Mouse (Mus musculus) forebrain, embryonic 15.5 days (tissue): ENCODE data around the gene Pkd1l1. TPM values are rescaled to one million over a fixed set of nuclear protein-coding genes. Genes with fewer than 3 reads are reported as not detected.

Experiments
- ATAC-seq: fragments of 200-750 bp; cut with Nextera tagmentation; replicated peaks from 2 replicates; pipeline ENCODE4 v1.8.0; 2017; ENCODE audit warnings: mild to moderate bottlenecking, moderate TSS enrichment, moderate library complexity
- H3K27ac ChIP-seq: fragments of 300-500 bp; sonication (generic); replicated peaks from 2 replicates; pipeline ENCODE4 v1.5.1; 2015; ENCODE audit warnings: mild to moderate bottlenecking, inconsistent platforms
- H3K27me3 ChIP-seq: fragments of 300-500 bp; sonication (generic); 2 replicates; pipeline ENCODE4 v1.6.1; 2015; ENCODE audit warnings: inconsistent platforms
- H3K36me3 ChIP-seq: fragments of 300-500 bp; sonication (generic); 2 replicates; pipeline ENCODE4 v1.6.1; 2015; ENCODE audit warnings: mild to moderate bottlenecking, inconsistent platforms
- H3K4me1 ChIP-seq: fragments of 300-500 bp; sonication (generic); 2 replicates; pipeline ENCODE4 v1.6.1; 2015; ENCODE audit warnings: inconsistent platforms
- H3K4me2 ChIP-seq: fragments of 300-500 bp; sonication (generic); replicated peaks from 2 replicates; pipeline ENCODE4 v1.6.1; 2015; ENCODE audit warnings: mild to moderate bottlenecking, inconsistent platforms
- H3K4me3 ChIP-seq: fragments of 300-500 bp; sonication (generic); 2 replicates; pipeline ENCODE4 v1.5.1; 2015; ENCODE audit warnings: mild to moderate bottlenecking, inconsistent platforms
- H3K9ac ChIP-seq: fragments of 300-500 bp; sonication (generic); replicated peaks from 2 replicates; pipeline ENCODE4 v1.6.1; 2015; ENCODE audit warnings: mild to moderate bottlenecking, inconsistent platforms
- H3K9me3 ChIP-seq: fragments of 300-500 bp; sonication (generic); 2 replicates; pipeline ENCODE4 v1.6.1; 2016; ENCODE audit warnings: inconsistent platforms
- WGBS: fragments of 180-500 bp; shearing (Covaris S2); methylation state at CpG from one replicate; pipeline ENCODE4 v1.1.7; 2015; ENCODE audit warnings: mixed read lengths; 5-methylcytosine and 5-hydroxymethylcytosine counted together
- polyA plus RNA-seq: library from polyadenylated mRNA; unstranded; fragments of >200 nt; fragmentation: Nextera tagmentation; extraction: Ambion mirVana; gene quantifications from 2 replicates; pipeline ENCODE4 v1.2.1, GENCODE M21; 2015

The Pkd1l1 gene
- polyA plus RNA-seq, 1 experiment from 2014 or later: 0.27 TPM

- H3K9me3 ChIP-seq: no peaks in the 10 kb centered on the region
- no peak overlapping the region; the same call in 1 of the 2 replicates for H3K4me2 ChIP-seq
- H3K4me1 ChIP-seq: peaks cover 4% of the 10 kb centered on the region
- H3K9ac ChIP-seq: no peak overlapping the region
- no peaks in the 10 kb centered on the region for H3K36me3 ChIP-seq
- H3K4me3 ChIP-seq: no peak overlapping the region
- H3K27ac ChIP-seq: 0 out of 2 replicates have a peak overlapping the region, but pooled peaks have one; percentile 31
- 47% methylated on average over 8 of the region's 8 CpGs for WGBS
- ATAC-seq: peak; percentile 97
- H3K27me3 ChIP-seq: no peaks in the 10 kb centered on the region
Observed at GRCm38 (mm10) chr11:8916081-8916671, 56.9 kb downstream of the Pkd1l1 start.

- Histone ChIP-seq H3K4me1 (no peaks in the 10 kb centered on the region), H3K27ac (no peak overlapping the region), H3K9me3 (no peaks in the 10 kb centered on the region), H3K27me3 (no peaks in the 10 kb centered on the region), H3K9ac (no peak overlapping the region), H3K36me3 (no peaks in the 10 kb centered on the region), H3K4me3 (no peak overlapping the region), H3K4me2 (no peak overlapping the region)
- WGBS: 92% methylated on average over 4 of the region's 4 CpGs
- ATAC-seq: no peak
Observed at GRCm38 (mm10) chr11:8882793-8883192, 90.3 kb downstream of the Pkd1l1 start.

GRCm38 (mm10) chr11:8881521-8881920 lies 91.5 kb downstream of the Pkd1l1 start:
- WGBS: 60% methylated on average over 2 of the region's 2 CpGs
- no peak overlapping the region for H3K4me2 ChIP-seq
- H3K36me3 ChIP-seq: no peaks in the 10 kb centered on the region
- no peak overlapping the region for H3K4me3 ChIP-seq
- H3K27me3 ChIP-seq: no peaks in the 10 kb centered on the region
- H3K27ac ChIP-seq: no peak overlapping the region
- no peak for ATAC-seq
- no peak overlapping the region for H3K9ac ChIP-seq
- no peaks in the 10 kb centered on the region for H3K4me1 ChIP-seq
- H3K9me3 ChIP-seq: no peaks in the 10 kb centered on the region

- Histone ChIP-seq H3K4me1 (no peaks in the 10 kb centered on the region), H3K9ac (no peak overlapping the region), H3K4me3 (no peak overlapping the region), H3K9me3 (no peaks in the 10 kb centered on the region), H3K27me3 (no peaks in the 10 kb centered on the region), H3K4me2 (no peak overlapping the region), H3K36me3 (no peaks in the 10 kb centered on the region), H3K27ac (no peak overlapping the region)
- 94% methylated on average over 5 of the region's 5 CpGs for WGBS
- no peak for ATAC-seq
Observed at GRCm38 (mm10) chr11:8870115-8870514, 103.0 kb downstream of the Pkd1l1 start.

- no peak overlapping the region for H3K4me2 ChIP-seq
- no peak overlapping the region for H3K27ac ChIP-seq
- H3K9ac ChIP-seq: no peak overlapping the region
- no peaks in the 10 kb centered on the region for H3K27me3 ChIP-seq
- no peak for ATAC-seq
- no peaks in the 10 kb centered on the region for H3K36me3 ChIP-seq
- no peak overlapping the region for H3K4me3 ChIP-seq
- H3K4me1 ChIP-seq: peaks cover 4% of the 10 kb centered on the region; the same call in 1 of the 2 replicates
- H3K9me3 ChIP-seq: no peaks in the 10 kb centered on the region
- 94% methylated on average over 7 of the region's 7 CpGs for WGBS
Observed at GRCm38 (mm10) chr11:8866021-8866420, 107.0 kb downstream of the Pkd1l1 start.

GRCm38 (mm10) chr11:8863955-8864675 lies 109.0 kb downstream of the Pkd1l1 start:
- Histone ChIP-seq H3K9me3 (no peaks in the 10 kb centered on the region), H3K4me2 (no peak overlapping the region), H3K4me3 (no peak overlapping the region), H3K27me3 (no peaks in the 10 kb centered on the region), H3K27ac (peak overlapping the region; percentile 75), H3K4me1 (peaks cover 4% of the 10 kb centered on the region; the same call in 1 of the 2 replicates), H3K9ac (no peak overlapping the region), H3K36me3 (no peaks in the 10 kb centered on the region)
- peak; percentile 90 for ATAC-seq
- WGBS: 31% methylated on average over 8 of the region's 8 CpGs

GRCm38 (mm10) chr11:8862426-8862825 lies 110.6 kb downstream of the Pkd1l1 start:
- H3K4me1 ChIP-seq: peaks cover 4% of the 10 kb centered on the region; the same call in 1 of the 2 replicates
- 94% methylated on average over 4 of the region's 4 CpGs for WGBS

GRCm38 (mm10) chr11:8861978-8862377 lies 111.1 kb downstream of the Pkd1l1 start:
- Histone ChIP-seq H3K4me1 (peaks cover 4% of the 10 kb centered on the region; the same call in 1 of the 2 replicates), H3K4me3 (no peak overlapping the region), H3K9ac (no peak overlapping the region), H3K36me3 (no peaks in the 10 kb centered on the region), H3K27me3 (no peaks in the 10 kb centered on the region), H3K9me3 (no peaks in the 10 kb centered on the region), H3K27ac (no peak overlapping the region; the same call in 1 of the 2 replicates), H3K4me2 (no peak overlapping the region)
- ATAC-seq: no peak
- 79% methylated on average over 4 of the region's 4 CpGs for WGBS

More at GRCm38 (mm10) chr11:8862426-8862825, 110.6 kb downstream of the Pkd1l1 start:
- Histone ChIP-seq H3K9ac (no peak overlapping the region), H3K4me2 (no peak overlapping the region), H3K27me3 (no peaks in the 10 kb centered on the region), H3K9me3 (no peaks in the 10 kb centered on the region), H3K36me3 (no peaks in the 10 kb centered on the region), H3K27ac (no peak overlapping the region), H3K4me3 (no peak overlapping the region)
- ATAC-seq: no peak

- Histone ChIP-seq H3K27me3 (no peaks in the 10 kb centered on the region), H3K4me3 (no peak overlapping the region), H3K9me3 (no peaks in the 10 kb centered on the region), H3K4me2 (no peak overlapping the region), H3K36me3 (no peaks in the 10 kb centered on the region), H3K27ac (no peak overlapping the region), H3K4me1 (peaks cover 4% of the 10 kb centered on the region; the same call in 1 of the 2 replicates), H3K9ac (no peak overlapping the region)
- ATAC-seq: no peak
- WGBS: 12% methylated on average over 3 of the region's 3 CpGs
Observed at GRCm38 (mm10) chr11:8860878-8861277, 112.2 kb downstream of the Pkd1l1 start.

- Histone ChIP-seq H3K4me3 (no peak overlapping the region), H3K27me3 (no peaks in the 10 kb centered on the region), H3K9me3 (no peaks in the 10 kb centered on the region), H3K9ac (no peak overlapping the region), H3K36me3 (no peaks in the 10 kb centered on the region), H3K4me1 (peaks cover 4% of the 10 kb centered on the region; the same call in 1 of the 2 replicates), H3K4me2 (no peak overlapping the region), H3K27ac (no peak overlapping the region)
- 32% methylated on average over 5 of the region's 5 CpGs for WGBS
- ATAC-seq: no peak
Observed at GRCm38 (mm10) chr11:8859868-8860267, 113.2 kb downstream of the Pkd1l1 start.

GRCm38 (mm10) chr11:8859041-8859440 lies 114.0 kb downstream of the Pkd1l1 start:
- WGBS: 48% methylated on average over 3 of the region's 3 CpGs
- ATAC-seq: no peak
- Histone ChIP-seq H3K4me1 (no peaks in the 10 kb centered on the region; the same call in 1 of the 2 replicates), H3K36me3 (no peaks in the 10 kb centered on the region), H3K27me3 (no peaks in the 10 kb centered on the region), H3K27ac (no peak overlapping the region), H3K9ac (no peak overlapping the region), H3K4me2 (no peak overlapping the region), H3K4me3 (no peak overlapping the region), H3K9me3 (no peaks in the 10 kb centered on the region)

GRCm38 (mm10) chr11:8856125-8856524 lies 116.9 kb downstream of the Pkd1l1 start:
- H3K4me2 ChIP-seq: no peak overlapping the region
- no peaks in the 10 kb centered on the region for H3K4me1 ChIP-seq
- no peak overlapping the region for H3K27ac ChIP-seq
- H3K27me3 ChIP-seq: no peaks in the 10 kb centered on the region
- no peak overlapping the region for H3K4me3 ChIP-seq
- 44% methylated on average over 5 of the region's 5 CpGs for WGBS
- no peaks in the 10 kb centered on the region for H3K36me3 ChIP-seq
- H3K9ac ChIP-seq: no peak overlapping the region
- H3K9me3 ChIP-seq: no peaks in the 10 kb centered on the region
- no peak for ATAC-seq
